In the genomic region with DNA sequence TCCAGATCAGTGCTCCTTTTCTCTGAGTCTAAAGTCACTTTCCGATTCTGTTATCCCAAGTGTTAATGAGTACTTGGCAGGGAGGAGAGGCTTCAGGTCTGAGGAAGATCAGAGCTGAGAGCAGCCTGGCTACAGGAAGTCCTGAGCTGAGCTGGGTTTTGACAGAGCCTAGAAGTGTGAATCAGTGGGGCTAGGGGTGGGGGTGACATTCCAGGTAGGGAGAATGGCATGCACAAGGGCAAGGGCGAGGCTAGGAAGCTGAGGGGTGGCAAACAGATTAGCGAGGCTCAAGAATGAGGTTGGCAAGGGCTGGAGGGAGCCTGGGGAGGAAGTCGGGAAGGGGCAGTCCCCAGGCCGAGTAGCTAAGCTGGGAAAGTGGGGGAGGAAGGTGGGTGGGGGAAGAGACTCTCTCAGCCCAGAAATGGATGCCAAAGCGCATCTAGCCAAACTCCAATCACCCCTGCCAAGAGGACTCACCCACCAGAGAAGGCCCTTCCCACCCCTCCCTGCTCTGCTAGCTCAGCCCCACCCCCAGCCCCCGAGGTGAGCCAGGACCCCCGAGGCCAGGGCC, we compare ENCODE assay signal across 9 mouse cellular contexts. TPM values are rescaled to one million over a fixed set of nuclear protein-coding genes. Genes with fewer than 3 reads are reported as not detected.
A peak's percentile ranks its signal among the peaks of the same experiment; 100 is the strongest.
DNase-seq lines count a peak whose midpoint lies in the region; ATAC-seq lines count a peak whose summit lies in the region.
"Had no signal": no experiment of that assay in that cellular context is flagged by ENCODE, and none has a peak within 500 bp of the region (broad histone marks: within the 10 kb centered on the region; RNA-seq: fewer than 3 reads in every experiment).

No protein-coding gene starts in this region.

- no peak overlapping the region for H3K4me2 ChIP-seq in hindbrain, embryonic 14.5 days (replicated peaks)
- H3K4me2 ChIP-seq in hindbrain, embryonic 12.5 days (replicated peaks), result no peak overlapping the region
- 0 out of 2 replicates have a peak overlapping the region, but pooled peaks have one; percentile 10 for H3K4me2 ChIP-seq in limb, embryonic 15.5 days

- no peaks in the 10 kb centered on the region for H3K36me3 ChIP-seq in hindbrain, embryonic 14.5 days (replicated peaks; ENCODE audit: control insufficient read depth, insufficient read depth)
- no peaks in the 10 kb centered on the region for H3K36me3 ChIP-seq in hindbrain, embryonic 12.5 days
- no peaks in the 10 kb centered on the region for H3K36me3 ChIP-seq in limb, embryonic 15.5 days

- WGBS in hindbrain, embryonic 14.5 days, result 35% methylated on average over 8 of the region's 8 CpGs
- WGBS in hindbrain, embryonic 12.5 days, result 34% methylated on average over 8 of the region's 8 CpGs
- 11% methylated on average over 8 of the region's 8 CpGs for WGBS in limb, embryonic 15.5 days

- peaks cover 16% of the 10 kb centered on the region for H3K4me1 ChIP-seq in hindbrain, embryonic 14.5 days (replicated peaks; ENCODE audit: control insufficient read depth, insufficient read depth, low read length)
- peaks cover 24% of the 10 kb centered on the region for H3K4me1 ChIP-seq in hindbrain, embryonic 12.5 days
- peaks cover 49% of the 10 kb centered on the region for H3K4me1 ChIP-seq in limb, embryonic 15.5 days

- H3K9me3 ChIP-seq in hindbrain, embryonic 14.5 days (ENCODE audit: control insufficient read depth, low read length), result no peaks in the 10 kb centered on the region
- H3K9me3 ChIP-seq in hindbrain, embryonic 12.5 days (replicated peaks), result no peaks in the 10 kb centered on the region
- no peaks in the 10 kb centered on the region for H3K9me3 ChIP-seq in limb, embryonic 15.5 days

- no peak overlapping the region for H3K4me3 ChIP-seq in hindbrain, embryonic 14.5 days (replicated peaks; ENCODE audit: low read length)
- H3K4me3 ChIP-seq in hindbrain, embryonic 12.5 days, result no peak overlapping the region
- no peak overlapping the region for H3K4me3 ChIP-seq in limb, embryonic 15.5 days
- H3K4me3 ChIP-seq: erythroblast, embryonic 14.5 days had no signal

- peak; percentile 43; the same call in 1 of the 2 replicates for ATAC-seq in hindbrain, embryonic 14.5 days (ENCODE audit: low FRiP score)
- ATAC-seq in hindbrain, embryonic 12.5 days (ENCODE audit: low FRiP score), result no peak
- peak; percentile 30 for ATAC-seq in CD4-positive, CD25-positive, alpha-beta regulatory T cell, adult 4 months
- ATAC-seq in limb, embryonic 15.5 days (ENCODE audit: insufficient number of reproducible peaks, low FRiP score, low TSS enrichment, low read depth), result no peak

- DNase-seq in hindbrain, embryonic 14.5 days (ENCODE audit: low spot score), result no peak
- peak; percentile 57 to 60 for DNase-seq in heart, adult 9 months (ENCODE audit: low spot score in 2 of 2)
- DNase-seq in adrenal gland, postnatal 10 days, result no peak
- no peak for DNase-seq in adrenal gland, adult 8-10 months
- no peak for DNase-seq in embryo, embryonic 10 days (ENCODE audit: low spot score)

- H3K27ac ChIP-seq in hindbrain, embryonic 14.5 days, result no peak overlapping the region
- no peak overlapping the region for H3K27ac ChIP-seq in hindbrain, embryonic 12.5 days
- peak overlapping the region; percentile 74 for H3K27ac ChIP-seq in limb, embryonic 15.5 days

- no peaks in the 10 kb centered on the region for H3K27me3 ChIP-seq in hindbrain, embryonic 14.5 days (ENCODE audit: control insufficient read depth, insufficient read depth, low read length)
- H3K27me3 ChIP-seq in hindbrain, embryonic 12.5 days, result peaks cover 7% of the 10 kb centered on the region; the same call in 1 of the 2 replicates
- no peaks in the 10 kb centered on the region for H3K27me3 ChIP-seq in limb, embryonic 15.5 days

- no peak overlapping the region for H3K9ac ChIP-seq in hindbrain, embryonic 14.5 days
- no peak overlapping the region for H3K9ac ChIP-seq in hindbrain, embryonic 12.5 days
- no peak overlapping the region for H3K9ac ChIP-seq in limb, embryonic 15.5 days

RNA-seq across cellular contexts. Expression of gene Hdac7, which starts 6.7 kb away (rescaled TPM):
- 23.7 and 28.0 TPM in 2 replicates for polyA plus RNA-seq in hindbrain, embryonic 14.5 days (2014; fragmentation: Nextera tagmentation; extraction: Ambion mirVana)
- polyA plus RNA-seq in hindbrain, embryonic 12.5 days (2016; fragmentation: Nextera tagmentation; extraction: Ambion mirVana), result 26.7 and 29.1 TPM in 2 replicates
- polyA plus RNA-seq in CD4-positive, CD25-positive, alpha-beta regulatory T cell, adult 4 months (2017; shearing (Covaris generic)), result 10 to 100 TPM; 68.2 to 74.2 TPM
- polyA plus RNA-seq in limb, embryonic 15.5 days (2015; fragmentation: Nextera tagmentation; extraction: Ambion mirVana), result 33.5 and 34.1 TPM in 2 replicates
- total RNA-seq in adrenal gland, postnatal 10 days (2021), result 10 to 100 TPM; 50.4 to 76.7 TPM
- 100 to 1,000 TPM in 2 of 4 experiments, 10 to 100 TPM in 2; 86.1 to 106 (median 96.2) TPM for total RNA-seq in adrenal gland, adult 8-10 months (2022)

RNA-seq across cellular contexts. Expression of gene Slc48a1, which starts 59.3 kb away (rescaled TPM):
- 92.6 and 101 TPM in 2 replicates for polyA plus RNA-seq in hindbrain, embryonic 14.5 days (2014; fragmentation: Nextera tagmentation; extraction: Ambion mirVana)
- polyA plus RNA-seq in hindbrain, embryonic 12.5 days (2016; fragmentation: Nextera tagmentation; extraction: Ambion mirVana), result 41.6 and 43.3 TPM in 2 replicates
- 10 to 100 TPM; 33.9 to 37.1 TPM for polyA plus RNA-seq in CD4-positive, CD25-positive, alpha-beta regulatory T cell, adult 4 months (2017; shearing (Covaris generic))
- 58.7 and 59.0 TPM in 2 replicates for polyA plus RNA-seq in limb, embryonic 15.5 days (2015; fragmentation: Nextera tagmentation; extraction: Ambion mirVana)
- total RNA-seq in adrenal gland, postnatal 10 days (2021), result 10 to 100 TPM; 66.1 to 78.6 TPM
- total RNA-seq in adrenal gland, adult 8-10 months (2022), result 100 to 1,000 TPM; 120 to 216 (median 160) TPM

Comparison
In these comparisons a context has a peak if more than half of its experiments do, and no peak if none do; other contexts are left out.
1. ATAC-seq: peak in hindbrain, embryonic 14.5 days (single experiment) and CD4-positive, CD25-positive, alpha-beta regulatory T cell, adult 4 months (single experiment); none in hindbrain, embryonic 12.5 days (single experiment) and limb, embryonic 15.5 days (single experiment).
2. DNase-seq: peak in heart, adult 9 months (2 of 2); none in hindbrain, embryonic 14.5 days (single experiment), adrenal gland, postnatal 10 days (single experiment), adrenal gland, adult 8-10 months (single experiment) and embryo, embryonic 10 days (single experiment).